Mouse (Mus musculus) megakaryocyte, embryonic 14.5 days (primary cell): Measurements from ENCODE around the gene Adamts10.

Experiments
- FLI1 ChIP-seq: IDR thresholded peaks from 2 replicates; pipeline ENCODE4 v1.6.1; 2012; ENCODE audit warnings: low read length, inconsistent platforms, mixed read lengths
- GATA1 ChIP-seq: IDR thresholded peaks from 3 replicates; pipeline ENCODE4 v1.6.1; 2012; ENCODE audit warnings: mixed read lengths, low read length, inconsistent platforms, borderline replicate concordance

DNA sequence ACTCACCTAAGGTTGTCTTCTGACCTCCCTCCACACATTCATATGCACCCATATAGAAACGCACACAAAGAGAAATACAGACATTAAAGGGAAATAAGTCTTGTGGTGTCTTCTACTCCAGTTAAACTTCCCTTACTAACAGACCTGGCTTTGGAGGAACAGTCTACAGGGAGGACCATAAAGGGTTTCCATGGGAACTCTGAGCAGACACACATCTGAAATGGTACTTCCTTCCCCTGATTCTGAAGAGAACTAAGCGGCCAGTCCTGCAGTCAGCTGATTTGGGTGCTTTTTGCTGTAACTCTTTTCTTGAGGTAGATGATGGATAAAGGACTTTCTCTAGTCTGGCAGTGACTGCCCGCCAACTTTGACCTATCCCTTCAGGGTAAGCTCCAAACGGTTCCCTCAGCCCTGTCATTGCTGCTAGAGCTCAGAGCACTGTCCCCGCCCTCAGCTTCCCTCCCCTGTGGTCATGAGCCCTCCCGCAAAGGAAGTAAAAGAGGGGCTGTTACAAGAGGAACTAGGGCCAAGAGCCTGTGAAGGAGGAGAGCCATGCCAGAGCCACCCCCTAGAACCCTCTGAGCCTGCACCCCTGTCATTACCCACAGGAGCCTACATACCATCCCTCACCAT lies 31.3 kb downstream of the Adamts10 start, which contains the start of gene Myo1f:
- TF ChIP-seq GATA1 (no peak), FLI1 (no peak)
